In genomic region chr4:150401830-150402607, GRCm38 (mm10) we compare ENCODE assay signal across 8 mouse cellular contexts.
A peak's percentile ranks its signal among the peaks of the same experiment; 100 is the strongest.
DNase-seq lines count a peak whose midpoint lies in the region; ATAC-seq and TF ChIP-seq lines count a peak whose summit lies in the region.

No protein-coding gene starts in this region.

- no peaks in the 10 kb centered on the region for H3K27me3 ChIP-seq in lung, embryonic 14.5 days (ENCODE audit: insufficient read depth, low read length)
- H3K27me3 ChIP-seq in heart, embryonic 16.5 days (ENCODE audit: control insufficient read depth, insufficient read depth, low read length), result no peaks in the 10 kb centered on the region

- DNase-seq in lung, embryonic 14.5 days, result peak; percentile 37
- DNase-seq in lung, postnatal 4 days, result no peak
- DNase-seq in adrenal gland, postnatal 36 days, result peak; percentile 52 to 57
- peak; percentile 42 for DNase-seq in lung, postnatal 36 days
- no peak for DNase-seq in B cell, adult 2 months
- no peak for DNase-seq in frontal cortex, postnatal 36 days (ENCODE audit: low spot score in 2 of 2)
- DNase-seq in urinary bladder, postnatal 4 days (ENCODE audit: low spot score in 2 of 2), result no peak

- H3K9me3 ChIP-seq in lung, embryonic 14.5 days (ENCODE audit: low read depth, low read length), result no peaks in the 10 kb centered on the region
- H3K9me3 ChIP-seq in heart, embryonic 16.5 days (replicated peaks; ENCODE audit: control insufficient read depth, low read length), result no peaks in the 10 kb centered on the region

- 34% methylated on average over 13 of the region's 13 CpGs for WGBS in lung, embryonic 14.5 days
- 30% methylated on average over 13 of the region's 13 CpGs for WGBS in heart, embryonic 16.5 days

- ATAC-seq in lung, embryonic 14.5 days (ENCODE audit: insufficient read depth), result no peak
- ATAC-seq in heart, embryonic 16.5 days (replicated peaks; ENCODE audit: extremely low read depth, insufficient read depth, low FRiP score), result no peak

- no peak for TF ChIP-seq CTCF in lung, embryonic 14.5 days (IDR thresholded peaks at IDR 0.05; ENCODE audit: low read depth)

- peaks cover 49% of the 10 kb centered on the region for H3K4me1 ChIP-seq in lung, embryonic 14.5 days (ENCODE audit: insufficient read depth)
- peaks cover 81% of the 10 kb centered on the region for H3K4me1 ChIP-seq in heart, embryonic 16.5 days (ENCODE audit: control insufficient read depth, insufficient read depth, low read length)

- no peak overlapping the region for H3K4me2 ChIP-seq in lung, embryonic 14.5 days
- no peak overlapping the region for H3K4me2 ChIP-seq in heart, embryonic 16.5 days (ENCODE audit: low read depth, low read length)

- H3K36me3 ChIP-seq in lung, embryonic 14.5 days (ENCODE audit: insufficient read depth), result peaks cover 6% of the 10 kb centered on the region; the same call in 1 of the 2 replicates
- 0 out of 2 replicates have a peak, but pooled peaks cover 2% of the 10 kb centered on the region for H3K36me3 ChIP-seq in heart, embryonic 16.5 days (ENCODE audit: control insufficient read depth, insufficient read depth)

- H3K4me3 ChIP-seq in lung, embryonic 14.5 days (ENCODE audit: low read depth, low read length), result no peak overlapping the region
- no peak overlapping the region for H3K4me3 ChIP-seq in heart, embryonic 16.5 days (ENCODE audit: low read length)

- no peak overlapping the region for H3K27ac ChIP-seq in lung, embryonic 14.5 days (ENCODE audit: low read depth)
- peak overlapping the region; percentile 12; the same call in 1 of the 2 replicates for H3K27ac ChIP-seq in heart, embryonic 16.5 days (ENCODE audit: low read length)

- no peak overlapping the region for H3K9ac ChIP-seq in lung, embryonic 14.5 days
- no peak overlapping the region for H3K9ac ChIP-seq in heart, embryonic 16.5 days (ENCODE audit: low read length)

Comparison
In these comparisons a context has a peak if more than half of its experiments do, and no peak if none do; other contexts are left out.
1. DNase-seq: peak in lung, embryonic 14.5 days (single experiment), adrenal gland, postnatal 36 days (2 of 2) and lung, postnatal 36 days (single experiment); none in lung, postnatal 4 days (0 of 2), B cell, adult 2 months (0 of 2), frontal cortex, postnatal 36 days (0 of 2) and urinary bladder, postnatal 4 days (0 of 2).